Mouse (Mus musculus) layer of hippocampus, adult 6 months (tissue): ENCODE data around the gene Olfr1255. TPM values are rescaled to one million over a fixed set of nuclear protein-coding genes. Genes with fewer than 3 reads are reported as not detected.

Experiments used
- long read RNA-seq, 2 experiments: library from polyadenylated mRNA; unstranded; transcript quantifications; one replicate each; pipeline ENCODE4 v2.0.0; 2019 to 2020
- polyA plus RNA-seq: library from polyadenylated mRNA; unstranded; fragments of <200 nt; fragmentation: Nextera tagmentation; gene quantifications from 2 replicates; pipeline ENCODE4 v1.2.3, GENCODE M21; 2021

Olfr1255 gene
- polyA plus RNA-seq = not detected in 2 replicates
- long read RNA-seq, experiment 1 = 0 reads
- long read RNA-seq, experiment 2 = 0 reads

DNA sequence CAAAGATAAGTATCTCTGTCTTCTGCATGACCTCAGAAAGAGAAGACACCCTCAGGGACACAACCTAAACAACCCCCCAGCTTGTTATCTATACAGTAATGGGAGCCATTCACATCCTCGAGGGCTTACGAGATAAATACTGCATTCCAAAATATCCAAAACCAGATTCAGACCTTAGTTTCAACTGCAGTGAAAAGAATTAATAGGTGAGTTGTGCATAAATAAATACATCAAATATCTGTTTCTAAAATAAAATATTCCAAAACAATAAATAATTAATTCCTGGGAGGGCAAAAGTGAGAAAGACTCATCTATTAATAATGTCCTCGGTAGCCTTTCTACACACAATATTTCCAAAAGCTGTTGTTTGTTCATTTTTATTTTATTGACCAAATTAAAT is at the start of gene Olfr1255:
TSS of gene Olfr1255 (plus strand) at position 301 of the 400 bp plus-strand sequence.

GRCm38 (mm10) chr2:89793519-89793918 is 18.3 kb upstream of the Olfr1255 start, which contains the start of gene Olfr1254:
Gene Olfr1254 (minus strand): TSS chr2:89793619.

GRCm38 (mm10) chr2:89841455-89841854 is 29.6 kb downstream of the Olfr1255 start, which contains the start of gene Olfr1256:
Gene Olfr1256 (minus strand): TSS chr2:89841555.

GRCm38 (mm10) chr2:89848105-89848504 is 36.3 kb downstream of the Olfr1255 start, which contains the start of gene Olfr48:
Gene Olfr48 (minus strand): TSS chr2:89848205.

Other genes with a start within 250 kb of the Olfr1255 start
- gene Olfr1245, start 233.6 kb upstream of the Olfr1255 start, polyA plus RNA-seq = not detected in 2 replicates
- not detected in 2 replicates for gene Olfr1246, start 218.9 kb upstream of the Olfr1255 start, polyA plus RNA-seq
- gene Olfr1247, start 197.9 kb upstream of the Olfr1255 start, polyA plus RNA-seq = not detected in 2 replicates
- gene Olfr1248, start 193.8 kb upstream of the Olfr1255 start, polyA plus RNA-seq = not detected in 2 replicates
- gene Olfr1249, start 177.1 kb upstream of the Olfr1255 start, polyA plus RNA-seq = not detected in 2 replicates
- gene Olfr1250, start 150.6 kb upstream of the Olfr1255 start, polyA plus RNA-seq = not detected in 2 replicates
- not detected in 2 replicates for gene Olfr1251, start 140.1 kb upstream of the Olfr1255 start, polyA plus RNA-seq
- gene Olfr1252, start 87.0 kb upstream of the Olfr1255 start, polyA plus RNA-seq = not detected in 2 replicates
- not detected in 2 replicates for gene Olfr1253, start 55.0 kb upstream of the Olfr1255 start, polyA plus RNA-seq
- not detected in 2 replicates for gene Olfr1254, start 18.4 kb upstream of the Olfr1255 start, polyA plus RNA-seq
- gene Olfr1256, start 29.5 kb downstream of the Olfr1255 start, polyA plus RNA-seq = not detected in 2 replicates
- not detected in 2 replicates for gene Olfr48, start 36.2 kb downstream of the Olfr1255 start, polyA plus RNA-seq
- gene Olfr1257, start 66.4 kb downstream of the Olfr1255 start, polyA plus RNA-seq = not detected in 2 replicates
- not detected in 2 replicates for gene Olfr1258, start 115.3 kb downstream of the Olfr1255 start, polyA plus RNA-seq
- not detected in 2 replicates for gene Olfr1259, start 136.6 kb downstream of the Olfr1255 start, polyA plus RNA-seq
- gene Olfr1260, start 162.3 kb downstream of the Olfr1255 start, polyA plus RNA-seq = not detected in 2 replicates
- gene Olfr1261, start 179.2 kb downstream of the Olfr1255 start, polyA plus RNA-seq = not detected in 2 replicates
- gene Olfr1262, start 188.1 kb downstream of the Olfr1255 start, polyA plus RNA-seq = not detected in 2 replicates
- gene Olfr1263, start 200.1 kb downstream of the Olfr1255 start, polyA plus RNA-seq = not detected in 2 replicates
- not detected in 2 replicates for gene Olfr1264, start 213.5 kb downstream of the Olfr1255 start, polyA plus RNA-seq
- not detected in 2 replicates for gene Olfr1265, start 223.3 kb downstream of the Olfr1255 start, polyA plus RNA-seq